Mouse (Mus musculus) 416B (cell line): ENCODE results near the gene Dmap1.

ENCODE experiments used
- DNase-seq: peaks from one replicate; pipeline ENCODE4 v3.0.0; 2011; ENCODE audit warnings: low read depth

The Dmap1 gene

DNA sequence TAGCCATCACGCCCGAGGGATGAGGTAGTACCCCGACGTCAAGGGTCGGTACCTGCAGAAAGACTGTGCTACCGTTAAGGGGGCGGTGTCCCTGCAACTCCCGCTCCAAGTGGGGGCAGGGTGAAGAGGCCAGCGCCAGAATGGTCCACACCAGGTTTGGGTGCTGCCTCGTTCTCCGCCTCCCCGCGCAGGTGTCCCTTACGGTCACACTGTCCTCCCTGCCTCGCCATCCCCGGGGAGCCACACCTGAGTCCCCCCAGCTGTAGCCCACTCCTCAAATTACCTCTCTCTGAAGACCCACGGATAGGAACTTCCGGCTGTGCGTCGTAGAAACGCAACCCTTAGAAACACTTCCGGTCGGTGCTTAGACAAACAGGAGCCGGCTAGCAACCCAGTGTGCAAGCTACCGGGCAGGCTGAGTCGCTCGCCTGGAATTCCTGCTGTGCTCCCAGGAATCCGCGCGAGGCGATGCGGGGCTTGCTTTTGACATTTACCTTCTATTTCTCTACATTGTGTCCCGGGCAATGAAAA lies at the start of gene Dmap1:
Gene Dmap1 (minus strand): TSS at position 343 of the 531 bp plus-strand sequence.
- DNase-seq = peak; percentile 89

- no peak for DNase-seq
Measured at GRCm38 (mm10) chr4:117724112-117724511, 42.0 kb upstream of the Dmap1 start, which contains the start of gene Gm12845. Gene Gm12845, plus strand, starts transcription at chr4:117724412.

DNA sequence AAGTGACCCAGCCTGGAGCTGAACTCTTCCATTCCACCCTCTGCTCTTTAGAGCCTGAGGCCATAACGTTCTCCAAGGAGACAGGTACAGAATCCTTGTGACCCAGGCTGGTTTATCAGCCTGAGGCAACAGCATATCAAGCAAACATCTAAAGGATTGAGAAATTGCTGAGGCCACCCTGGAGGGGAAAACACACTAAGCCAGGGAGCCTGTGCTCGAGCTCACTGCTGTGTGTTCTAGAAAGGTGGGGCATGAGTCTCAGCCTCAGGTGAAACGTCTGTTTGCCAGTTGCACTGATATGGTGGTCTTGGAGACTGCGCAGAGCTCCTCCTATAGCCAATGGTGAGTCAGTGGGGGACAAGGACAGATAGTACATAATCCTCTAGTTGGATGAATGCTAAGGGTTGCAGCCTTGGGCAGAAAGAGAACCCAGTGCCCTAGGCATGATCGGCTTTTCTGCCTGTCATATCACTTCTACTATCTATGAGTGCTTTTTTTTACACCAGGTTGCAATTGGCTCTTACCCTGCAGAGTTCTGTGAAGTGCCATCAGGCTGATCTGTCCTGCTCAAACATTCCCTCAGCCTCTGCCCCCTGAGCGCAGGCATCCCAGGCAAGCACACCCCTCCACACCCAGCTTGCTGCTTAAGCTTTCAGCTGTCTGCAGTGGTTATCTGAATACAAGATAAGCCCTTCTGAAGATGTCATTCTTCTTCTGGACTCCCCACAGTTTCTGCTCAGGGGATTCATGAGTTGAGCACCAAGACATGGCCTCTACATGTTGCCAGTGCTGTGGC lies 31.4 kb upstream of the Dmap1 start:
- DNase-seq = no peak

GRCm38 (mm10) chr4:117712314-117712713 lies 30.2 kb upstream of the Dmap1 start:
- no peak for DNase-seq

DNA sequence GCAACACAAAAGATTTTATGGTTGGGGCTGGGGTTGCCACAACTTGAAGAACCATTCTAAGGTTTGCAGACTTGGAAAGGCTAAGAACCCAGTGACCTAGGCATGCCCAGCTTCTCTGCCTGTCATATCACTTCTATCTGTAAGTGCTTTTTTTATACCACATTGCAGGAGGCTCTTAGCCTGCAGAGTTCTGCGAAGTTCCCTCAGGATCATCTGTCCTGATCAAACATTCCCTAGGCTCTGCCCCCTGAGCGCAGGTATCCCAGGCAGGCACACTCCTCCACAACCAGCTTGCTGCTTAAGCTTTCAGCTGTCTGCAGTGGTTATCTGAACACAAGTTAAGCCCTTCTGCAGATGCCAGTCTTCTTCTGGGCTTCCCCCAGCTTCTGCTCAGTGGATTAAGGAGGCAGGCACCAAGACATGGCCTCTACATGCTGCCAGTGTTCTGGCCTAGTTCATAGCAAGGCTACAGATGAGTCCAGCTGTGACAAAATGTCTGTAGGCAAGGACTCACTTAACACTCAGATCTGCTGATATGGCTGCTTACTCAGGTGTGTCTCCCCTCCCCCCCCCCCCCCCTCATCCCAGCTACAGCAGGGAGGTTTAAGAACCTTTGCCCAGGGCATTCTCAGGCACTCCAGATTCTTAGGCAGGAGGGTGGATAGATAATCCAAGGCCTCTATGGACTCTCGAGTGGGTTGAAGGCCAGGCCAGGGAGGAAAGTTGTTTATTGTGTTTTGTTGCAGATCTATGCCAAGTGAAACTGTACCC lies 26.9 kb upstream of the Dmap1 start:
- DNase-seq = no peak

- DNase-seq = peak; percentile 69
Measured at GRCm38 (mm10) chr4:117705361-117705760, 23.3 kb upstream of the Dmap1 start.

DNA sequence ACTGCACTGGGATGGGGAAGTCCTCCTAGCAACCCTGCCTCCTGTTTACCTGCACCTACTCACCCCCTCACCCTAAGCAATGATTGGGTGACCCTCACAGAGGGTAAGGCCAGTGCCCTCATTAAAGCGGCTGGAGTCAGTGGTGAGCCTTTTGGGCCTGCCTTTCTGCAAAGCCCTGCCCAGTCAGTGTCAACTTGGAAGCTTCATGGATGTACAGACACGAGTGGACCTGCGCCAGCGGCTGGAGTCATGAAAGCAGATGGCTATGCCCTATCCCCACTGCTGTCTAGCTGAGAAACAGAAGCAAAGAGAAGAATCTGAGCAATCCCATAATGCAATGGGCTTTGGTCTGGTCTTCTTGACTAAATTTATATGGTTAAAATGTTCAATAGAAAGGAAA lies 4.3 kb upstream of the Dmap1 start:
- DNase-seq = no peak

DNA sequence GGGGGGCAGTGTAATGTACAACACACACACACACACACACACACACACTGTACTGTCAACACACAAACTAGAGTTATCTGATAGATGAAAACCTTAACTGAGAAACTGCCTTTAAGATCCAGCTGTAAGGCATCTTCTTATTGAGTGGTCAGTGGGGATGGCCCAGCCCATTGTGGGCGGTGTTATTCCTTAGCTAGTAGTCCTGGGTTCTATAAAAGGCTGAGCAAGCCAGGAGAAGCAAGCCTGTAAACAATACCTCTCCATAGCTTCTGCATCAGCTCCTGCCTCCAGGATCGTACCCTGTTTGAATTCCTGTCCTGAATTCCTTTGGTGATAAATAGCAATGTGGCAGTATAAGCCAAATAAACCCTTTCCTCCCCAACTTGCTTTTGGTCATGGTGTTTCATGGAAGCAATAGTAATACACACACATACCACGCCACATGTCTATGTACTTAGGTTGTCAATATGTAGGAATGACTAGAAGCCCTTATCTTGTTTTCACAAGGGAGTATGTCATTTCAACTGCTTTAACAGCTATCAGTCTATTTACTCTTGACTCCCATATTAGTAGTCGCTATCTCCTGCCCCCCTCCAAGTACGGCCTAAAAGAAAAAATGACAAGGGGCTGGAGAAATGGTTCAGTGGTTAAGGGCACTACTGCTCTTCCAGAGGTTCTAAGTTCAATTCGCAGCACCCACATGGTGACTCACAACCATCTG lies 1.1 kb upstream of the Dmap1 start:
- peak; percentile 23 for DNase-seq

GRCm38 (mm10) chr4:117682463-117682862 lies 390 bp upstream of the Dmap1 start:
- DNase-seq = no peak

- peak; percentile 53 for DNase-seq
Measured at GRCm38 (mm10) chr4:117680963-117681362, 1.1 kb downstream of the Dmap1 start.

- DNase-seq = peak; percentile 81
Measured at GRCm38 (mm10) chr4:117676903-117677302, 5.2 kb downstream of the Dmap1 start.

GRCm38 (mm10) chr4:117673901-117674300 lies 8.2 kb downstream of the Dmap1 start:
- no peak for DNase-seq

- peak; percentile 18 for DNase-seq
Measured at GRCm38 (mm10) chr4:117672042-117672441, 10.0 kb downstream of the Dmap1 start.

DNA sequence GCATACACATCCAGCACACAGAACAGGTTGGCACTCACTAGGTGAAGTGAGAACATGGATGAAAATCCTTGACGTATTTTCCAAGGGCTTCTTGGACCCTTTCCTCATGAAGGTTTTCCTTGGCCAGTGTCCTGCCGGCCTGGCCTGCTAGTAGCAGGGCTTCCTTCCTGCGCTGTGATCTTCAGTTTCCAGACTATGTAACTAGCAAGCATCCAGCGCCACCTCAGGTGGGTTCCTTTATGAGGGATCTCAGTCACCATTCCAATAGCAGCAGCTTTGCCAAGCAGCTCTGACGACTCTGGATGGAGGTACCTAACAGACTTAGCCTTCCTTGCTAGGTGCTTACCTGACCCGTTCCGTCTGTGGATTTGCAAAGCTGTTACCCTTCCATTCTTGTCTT lies 12.2 kb downstream of the Dmap1 start:
- no peak for DNase-seq

DNA sequence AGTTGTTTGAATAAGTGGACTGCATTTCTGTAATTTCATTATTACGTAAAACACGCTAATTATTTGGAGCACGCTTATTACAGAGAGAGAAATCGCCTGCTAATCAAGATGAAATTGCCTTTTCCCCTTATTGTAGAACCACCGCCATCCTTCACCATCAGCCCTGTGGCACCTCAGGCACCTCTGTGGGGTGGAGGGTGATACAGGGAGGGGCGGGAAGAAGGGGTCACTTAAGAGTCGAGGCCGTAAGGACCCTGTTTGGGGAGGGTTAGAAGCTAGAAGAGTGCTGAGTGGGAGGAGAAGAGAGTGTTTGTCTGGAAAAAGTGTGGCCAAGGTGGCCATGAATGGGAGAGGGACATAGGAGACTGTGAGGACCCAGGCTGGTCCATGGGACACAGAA lies 16.0 kb downstream of the Dmap1 start:
- no peak for DNase-seq

- DNase-seq = no peak
Measured at GRCm38 (mm10) chr4:117665531-117665930, 16.5 kb downstream of the Dmap1 start.

- DNase-seq = no peak
Measured at GRCm38 (mm10) chr4:117664411-117665137, 17.5 kb downstream of the Dmap1 start.

- no peak for DNase-seq
Measured at GRCm38 (mm10) chr4:117660001-117660400, 22.1 kb downstream of the Dmap1 start.

- DNase-seq = peak; percentile 34
Measured at GRCm38 (mm10) chr4:117658582-117659444, 23.3 kb downstream of the Dmap1 start.

GRCm38 (mm10) chr4:117657646-117658045 lies 24.4 kb downstream of the Dmap1 start:
- no peak for DNase-seq

DNA sequence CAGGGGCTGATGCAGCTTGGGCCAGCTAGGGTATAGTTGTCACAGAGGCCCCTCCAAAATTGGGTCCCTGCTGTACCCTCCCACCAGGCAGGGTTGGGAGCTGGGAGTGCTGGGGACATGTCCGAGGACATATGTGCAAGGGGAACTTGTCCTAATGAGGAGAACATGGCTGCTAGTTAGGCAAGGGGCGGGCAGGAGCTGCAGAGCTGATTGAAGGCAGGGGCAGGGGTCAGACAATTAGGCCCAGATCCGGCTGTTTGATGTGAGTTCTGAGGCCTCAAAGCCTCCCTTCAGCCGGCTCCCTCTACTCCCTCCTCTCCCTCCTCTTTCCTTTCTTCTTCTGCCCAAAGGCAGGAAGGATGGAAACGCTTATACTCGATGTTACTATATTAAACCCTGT lies 25.1 kb downstream of the Dmap1 start:
- no peak for DNase-seq
